Mouse (Mus musculus) kidney, embryonic 14.5 days (tissue): ENCODE results near the gene Mylk. TPM values are rescaled to one million over a fixed set of nuclear protein-coding genes. Genes with fewer than 3 reads are reported as not detected.
"Not testable (repeated sequence)": the region's sequence is repeated elsewhere in the genome, so short reads cannot be mapped to it uniquely, and the experiment has no call there.

Source experiments
- ATAC-seq: fragments of 200-750 bp; cut with Nextera tagmentation; 2 replicates; pipeline ENCODE4 v1.8.0; 2017; ENCODE audit warnings: moderate number of reproducible peaks, mild to moderate bottlenecking, moderate TSS enrichment, moderate library complexity; ENCODE audit not compliant: low FRiP score, low TSS enrichment
- H3K27ac ChIP-seq: fragments of 300-500 bp; sonication (generic); 2 replicates; pipeline ENCODE4 v1.5.1; 2014; ENCODE audit warnings: low read depth, mild to moderate bottlenecking, low read length, moderate library complexity, mixed read lengths
- H3K27me3 ChIP-seq: fragments of 300-500 bp; sonication (generic); 2 replicates; pipeline ENCODE4 v1.6.1; 2014; ENCODE audit warnings: mild to moderate bottlenecking, low read length; ENCODE audit not compliant: control insufficient read depth, insufficient read depth
- H3K36me3 ChIP-seq: fragments of 300-500 bp; sonication (generic); 2 replicates; pipeline ENCODE4 v1.6.1; 2014; ENCODE audit warnings: low read length, mixed read lengths; ENCODE audit not compliant: control insufficient read depth, insufficient read depth
- H3K4me1 ChIP-seq: fragments of 300-500 bp; sonication (generic); 2 replicates; pipeline ENCODE4 v1.6.1; 2014; ENCODE audit warnings: low read length, mixed read lengths; ENCODE audit not compliant: control insufficient read depth, insufficient read depth
- H3K4me2 ChIP-seq: fragments of 300-500 bp; sonication (generic); replicated peaks from 2 replicates; pipeline ENCODE4 v1.6.1; 2014; ENCODE audit warnings: low read depth, mild to moderate bottlenecking, low read length
- H3K4me3 ChIP-seq: fragments of 300-500 bp; sonication (generic); 2 replicates; pipeline ENCODE4 v1.5.1; 2014; ENCODE audit warnings: mild to moderate bottlenecking, low read length
- H3K9ac ChIP-seq: fragments of 300-500 bp; sonication (generic); 2 replicates; pipeline ENCODE4 v1.6.1; 2014; ENCODE audit warnings: low read depth, mild to moderate bottlenecking, low read length, moderate library complexity
- H3K9me3 ChIP-seq: fragments of 300-500 bp; sonication (generic); 2 replicates; pipeline ENCODE4 v1.6.1; 2016; ENCODE audit warnings: low read length; ENCODE audit not compliant: control insufficient read depth
- WGBS: fragments of 180-500 bp; shearing (Covaris S2); extraction: QIAGEN DNeasy Blood & Tissue Kit; methylation state at CpG from one replicate; pipeline ENCODE4 v1.1.7; 2014; 5-methylcytosine and 5-hydroxymethylcytosine counted together
- polyA plus RNA-seq: library from polyadenylated mRNA; unstranded; fragments of >200 nt; fragmentation: Nextera tagmentation; extraction: Ambion mirVana; gene quantifications from 2 replicates; pipeline ENCODE4 v1.2.1, GENCODE M21; 2014

The Mylk gene
- polyA plus RNA-seq, 1 experiment from 2014 or later, result 34.0 TPM

DNA sequence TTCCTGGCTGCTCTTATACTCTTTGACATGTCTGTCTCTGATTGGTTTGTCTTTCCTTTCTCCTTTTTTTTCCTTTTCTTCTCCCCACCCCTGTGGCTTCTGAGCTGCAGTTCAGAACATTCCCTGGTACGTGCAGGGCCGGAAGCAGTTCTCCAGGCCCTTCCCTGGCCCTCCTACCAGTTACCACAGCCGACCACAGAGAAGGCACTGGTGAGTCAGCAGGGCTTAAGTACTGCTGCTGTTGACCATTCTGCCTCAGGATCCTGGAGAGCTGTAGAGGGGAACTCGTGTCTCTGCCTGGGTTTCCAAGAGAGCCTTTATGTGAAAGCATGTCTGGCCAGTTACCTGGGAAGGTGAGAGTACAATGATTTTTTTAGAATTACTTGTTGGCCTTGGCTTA lies 39.7 kb downstream of the Mylk start:
- H3K4me2 ChIP-seq, result no peak overlapping the region
- no peak for ATAC-seq
- no peaks in the 10 kb centered on the region for H3K4me1 ChIP-seq
- no peaks in the 10 kb centered on the region for H3K9me3 ChIP-seq
- H3K27me3 ChIP-seq, result no peaks in the 10 kb centered on the region
- WGBS, result 79% methylated on average over 4 of the region's 4 CpGs
- H3K27ac ChIP-seq, result no peak overlapping the region
- H3K4me3 ChIP-seq, result no peak overlapping the region
- H3K9ac ChIP-seq, result no peak overlapping the region
- no peaks in the 10 kb centered on the region for H3K36me3 ChIP-seq

- no peak overlapping the region for H3K27ac ChIP-seq
- no peaks in the 10 kb centered on the region for H3K4me1 ChIP-seq
- no peaks in the 10 kb centered on the region for H3K27me3 ChIP-seq
- H3K9me3 ChIP-seq, result no peaks in the 10 kb centered on the region
- no peak overlapping the region for H3K9ac ChIP-seq
- no peaks in the 10 kb centered on the region for H3K36me3 ChIP-seq
- no peak overlapping the region for H3K4me3 ChIP-seq
- ATAC-seq, result no peak
- no peak overlapping the region for H3K4me2 ChIP-seq
- 63% methylated on average over 1 of the region's 1 CpGs for WGBS
Observed at GRCm38 (mm10) chr16:34792555-34792954, 47.5 kb downstream of the Mylk start.

DNA sequence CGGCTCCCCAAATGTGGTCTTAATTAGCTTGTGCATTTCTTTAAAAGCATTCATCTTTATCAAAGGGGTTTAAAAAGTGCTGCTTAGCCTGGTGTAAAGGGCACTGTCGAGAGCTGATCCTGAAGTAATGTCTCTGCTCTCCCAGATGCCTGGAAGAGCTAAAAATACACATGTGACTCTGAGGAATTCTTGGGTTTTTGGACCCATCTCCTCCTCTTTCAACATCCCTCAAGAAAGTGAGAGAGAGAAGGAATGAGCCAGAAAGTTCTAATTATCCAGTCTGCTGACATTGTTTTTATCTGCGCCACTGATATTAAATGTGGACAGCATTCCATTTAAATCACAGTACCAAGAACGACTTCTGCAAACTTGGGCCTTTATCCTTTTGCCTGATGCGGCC lies 48.0 kb downstream of the Mylk start:
- Histone ChIP-seq H3K27ac (no peak overlapping the region), H3K4me1 (no peaks in the 10 kb centered on the region), H3K9ac (no peak overlapping the region), H3K4me2 (no peak overlapping the region), H3K36me3 (no peaks in the 10 kb centered on the region), H3K9me3 (no peaks in the 10 kb centered on the region), H3K4me3 (no peak overlapping the region), H3K27me3 (no peaks in the 10 kb centered on the region)
- 80% methylated on average over 5 of the region's 5 CpGs for WGBS
- ATAC-seq, result no peak

- 82% methylated on average over 5 of the region's 5 CpGs for WGBS
- Histone ChIP-seq H3K4me3 (no peak overlapping the region), H3K9me3 (no peaks in the 10 kb centered on the region), H3K27me3 (no peaks in the 10 kb centered on the region), H3K36me3 (no peaks in the 10 kb centered on the region), H3K9ac (no peak overlapping the region), H3K4me2 (no peak overlapping the region), H3K27ac (no peak overlapping the region), H3K4me1 (no peaks in the 10 kb centered on the region)
- ATAC-seq, result no peak
Observed at GRCm38 (mm10) chr16:34801222-34801621, 56.2 kb downstream of the Mylk start.

GRCm38 (mm10) chr16:34804286-34805010 lies 59.4 kb downstream of the Mylk start:
- 0 out of 2 replicates have a peak, but pooled peaks cover 4% of the 10 kb centered on the region for H3K4me1 ChIP-seq
- H3K9ac ChIP-seq, result no peak overlapping the region
- ATAC-seq, result no peak
- H3K4me3 ChIP-seq, result no peak overlapping the region
- WGBS, result 33% methylated on average over 11 of the region's 11 CpGs
- no peak overlapping the region for H3K4me2 ChIP-seq
- H3K27me3 ChIP-seq, result no peaks in the 10 kb centered on the region
- H3K36me3 ChIP-seq, result no peaks in the 10 kb centered on the region
- H3K27ac ChIP-seq, result no peak overlapping the region
- H3K9me3 ChIP-seq, result no peaks in the 10 kb centered on the region

DNA sequence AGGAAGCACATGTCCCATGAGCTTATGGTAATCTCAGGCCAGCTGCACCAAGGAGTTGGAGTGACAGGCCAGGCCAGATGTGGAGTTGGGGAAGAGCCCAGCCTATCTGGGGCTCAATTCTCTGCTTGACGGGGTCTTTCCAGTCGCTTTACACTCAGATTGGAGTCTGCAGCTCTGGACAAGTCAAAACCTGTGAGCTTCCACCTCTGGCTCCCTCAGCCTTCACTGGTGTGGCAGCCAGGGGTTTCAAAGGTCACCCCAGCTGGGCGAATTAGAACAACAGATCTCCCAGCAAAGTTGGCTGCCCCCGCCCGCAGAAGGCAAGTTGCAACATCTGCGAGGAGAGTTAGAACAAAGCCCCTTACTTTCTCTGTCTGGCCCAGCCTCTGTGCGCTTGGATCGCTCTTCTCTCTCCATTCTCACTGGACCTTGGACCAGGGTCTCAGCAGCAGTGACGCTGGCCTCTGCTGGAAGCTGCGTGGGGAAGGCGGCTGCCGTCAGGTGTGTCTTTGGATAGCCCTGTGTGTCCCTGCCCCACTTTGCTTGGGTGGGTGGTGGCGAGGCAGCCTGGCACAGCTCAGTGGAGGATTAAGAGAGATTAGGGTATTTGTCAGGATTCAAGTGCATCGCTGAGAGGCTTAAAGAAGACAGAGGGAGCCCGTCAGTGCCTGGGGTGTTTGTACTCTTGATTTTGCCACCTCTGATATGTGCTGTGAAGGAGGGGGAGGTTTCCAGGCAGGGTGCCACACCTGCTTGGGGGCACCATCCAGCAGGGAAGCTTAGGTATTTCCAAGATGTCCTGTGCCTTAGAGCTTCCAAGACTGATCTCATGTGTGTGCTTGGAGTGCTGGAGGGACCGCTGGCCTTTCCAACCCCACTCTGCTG lies 62.1 kb downstream of the Mylk start:
- no peaks in the 10 kb centered on the region for H3K9me3 ChIP-seq
- no peak overlapping the region for H3K9ac ChIP-seq
- WGBS, result 45% methylated on average over 16 of the region's 16 CpGs
- 0 out of 2 replicates have a peak, but pooled peaks cover 4% of the 10 kb centered on the region for H3K4me1 ChIP-seq
- H3K27me3 ChIP-seq, result no peaks in the 10 kb centered on the region
- ATAC-seq, result no peak
- H3K4me3 ChIP-seq, result no peak overlapping the region
- H3K36me3 ChIP-seq, result no peaks in the 10 kb centered on the region
- H3K4me2 ChIP-seq, result no peak overlapping the region
- H3K27ac ChIP-seq, result no peak overlapping the region

GRCm38 (mm10) chr16:34807768-34808275 lies 62.8 kb downstream of the Mylk start:
- Histone ChIP-seq H3K27ac (no peak overlapping the region), H3K4me2 (no peak overlapping the region), H3K36me3 (no peaks in the 10 kb centered on the region), H3K4me3 (no peak overlapping the region), H3K27me3 (no peaks in the 10 kb centered on the region), H3K9ac (no peak overlapping the region), H3K4me1 (0 out of 2 replicates have a peak, but pooled peaks cover 4% of the 10 kb centered on the region), H3K9me3 (no peaks in the 10 kb centered on the region)
- ATAC-seq, result no peak
- WGBS, result 34% methylated on average over 11 of the region's 11 CpGs

DNA sequence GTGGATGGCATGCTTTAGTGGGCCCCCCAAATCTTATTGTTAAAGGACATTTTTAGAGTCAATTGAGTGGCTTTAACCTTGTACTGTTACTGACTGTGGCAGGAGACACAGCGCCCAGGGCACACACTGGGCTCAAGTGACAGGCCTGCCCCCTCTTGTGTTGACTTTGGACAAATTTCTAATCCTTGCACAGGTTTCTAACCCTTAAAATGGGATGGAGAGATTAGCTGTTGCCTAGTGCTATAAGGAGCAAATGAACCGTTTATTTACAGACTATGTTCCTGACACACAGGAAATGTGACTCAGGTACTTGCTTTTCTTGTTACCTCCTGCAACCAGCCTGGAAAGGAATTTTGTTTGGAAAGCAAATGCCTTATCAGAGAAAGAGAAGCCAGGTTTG lies 67.2 kb downstream of the Mylk start:
- 46% methylated on average over 2 of the region's 2 CpGs for WGBS
- H3K9me3 ChIP-seq, result no peaks in the 10 kb centered on the region
- no peaks in the 10 kb centered on the region for H3K36me3 ChIP-seq
- H3K27me3 ChIP-seq, result no peaks in the 10 kb centered on the region
- no peak overlapping the region for H3K4me2 ChIP-seq
- no peak overlapping the region for H3K4me3 ChIP-seq
- H3K4me1 ChIP-seq, result 0 out of 2 replicates have a peak, but pooled peaks cover 4% of the 10 kb centered on the region
- no peak overlapping the region for H3K27ac ChIP-seq
- no peak overlapping the region for H3K9ac ChIP-seq
- no peak for ATAC-seq

DNA sequence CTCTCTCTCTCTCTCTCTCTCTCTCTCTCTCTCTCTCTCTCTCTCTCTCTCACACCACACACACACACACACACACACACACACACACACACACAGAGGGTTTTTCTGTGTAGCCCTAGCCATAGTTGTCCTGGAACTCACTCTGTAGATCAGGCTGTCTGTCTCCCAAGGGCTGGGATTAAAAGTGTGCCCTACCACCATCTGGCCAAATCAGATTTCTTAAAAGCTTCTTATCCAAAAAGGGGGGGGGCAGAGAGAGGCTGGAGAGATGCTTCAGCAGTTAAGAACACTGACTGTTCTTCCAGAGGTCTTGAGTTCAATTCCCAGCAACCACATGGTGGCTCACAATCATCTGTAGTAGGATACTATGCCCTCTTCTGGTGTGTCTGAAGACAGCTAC lies 68.2 kb downstream of the Mylk start:
- H3K9me3 ChIP-seq, H3K27me3 ChIP-seq, ATAC-seq, H3K4me1 ChIP-seq, H3K9ac ChIP-seq, H3K4me2 ChIP-seq, H3K36me3 ChIP-seq, H3K27ac ChIP-seq, H3K4me3 ChIP-seq: not testable (repeated sequence)
